Mouse (Mus musculus): Measurements from ENCODE around the gene Elovl6.

The Elovl6 gene

DNA sequence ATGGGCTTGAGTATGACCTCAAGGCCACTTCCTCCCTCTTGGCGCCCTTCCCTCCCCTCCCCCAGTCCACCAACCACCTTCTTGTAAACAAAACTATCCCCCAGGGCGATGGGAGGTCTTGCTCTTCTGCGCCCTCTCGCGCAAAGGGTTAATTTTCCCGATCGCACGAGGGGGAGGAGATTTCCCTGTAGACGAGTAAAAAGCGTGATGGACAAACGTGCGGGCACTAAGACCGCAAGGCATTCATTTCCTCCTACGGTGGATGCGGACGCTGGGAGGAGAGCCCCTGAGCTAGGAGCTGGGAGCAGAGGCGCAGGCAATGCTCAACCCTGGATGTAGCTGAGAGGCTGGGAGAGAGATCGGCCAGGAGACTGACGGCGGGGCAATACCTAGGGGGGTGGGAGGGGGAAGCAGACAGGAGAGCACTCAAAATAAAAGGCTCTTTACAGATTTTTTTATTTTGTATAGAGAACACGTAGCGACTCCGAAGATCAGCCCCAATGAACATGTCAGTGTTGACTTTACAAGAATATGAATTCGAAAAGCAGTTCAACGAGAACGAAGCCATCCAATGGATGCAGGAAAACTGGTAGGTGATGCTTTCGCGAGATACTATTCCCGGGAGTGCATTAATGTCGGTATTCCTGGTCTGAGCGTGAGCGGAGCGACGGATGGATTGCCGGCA lies at the start of gene Elovl6:
TSS of gene Elovl6 (plus strand) at position 176 of the 685 bp plus-strand sequence.
- DNase-seq = peak; percentile 75 to 86

DNA sequence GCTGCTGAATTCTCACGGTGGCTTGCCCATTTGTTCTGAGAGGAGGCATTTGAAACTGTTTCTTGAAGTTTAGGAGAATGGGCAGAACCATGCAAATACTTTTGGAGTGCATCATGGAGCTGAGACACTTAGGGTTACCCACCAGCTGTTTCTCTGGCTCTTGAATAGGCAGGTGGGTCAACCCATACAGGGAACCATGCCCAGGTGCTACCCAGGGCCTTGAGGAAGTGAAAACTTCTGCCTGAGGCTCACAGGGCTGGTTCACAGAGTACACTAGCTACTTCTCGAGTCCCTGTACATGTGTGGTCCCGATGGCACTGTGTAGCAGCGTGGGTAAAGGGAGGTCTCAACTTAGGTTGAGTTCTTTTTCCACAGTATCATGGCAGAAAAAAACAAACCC lies 43.4 kb upstream of the Elovl6 start:
- DNase-seq = no peak

DNA sequence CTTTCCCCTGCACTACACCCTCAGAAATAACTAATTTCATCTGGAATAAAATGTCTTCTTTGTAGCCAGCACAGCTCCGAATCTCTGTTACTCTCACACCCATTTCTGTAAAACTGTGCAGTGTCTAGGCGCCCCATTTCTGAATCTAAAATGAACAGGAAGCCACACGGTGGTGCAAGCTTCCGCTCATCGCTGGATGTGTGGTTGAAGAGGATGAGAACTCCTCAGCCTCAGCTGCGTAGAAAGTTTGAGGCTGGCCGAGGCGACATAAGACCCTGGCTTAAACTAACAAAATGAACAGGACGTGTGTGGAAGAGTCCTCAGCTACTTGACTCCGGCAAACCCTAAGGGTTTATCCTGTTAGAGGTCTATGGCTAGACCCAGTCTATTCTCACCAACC lies 38.0 kb upstream of the Elovl6 start:
- no peak for DNase-seq

DNA sequence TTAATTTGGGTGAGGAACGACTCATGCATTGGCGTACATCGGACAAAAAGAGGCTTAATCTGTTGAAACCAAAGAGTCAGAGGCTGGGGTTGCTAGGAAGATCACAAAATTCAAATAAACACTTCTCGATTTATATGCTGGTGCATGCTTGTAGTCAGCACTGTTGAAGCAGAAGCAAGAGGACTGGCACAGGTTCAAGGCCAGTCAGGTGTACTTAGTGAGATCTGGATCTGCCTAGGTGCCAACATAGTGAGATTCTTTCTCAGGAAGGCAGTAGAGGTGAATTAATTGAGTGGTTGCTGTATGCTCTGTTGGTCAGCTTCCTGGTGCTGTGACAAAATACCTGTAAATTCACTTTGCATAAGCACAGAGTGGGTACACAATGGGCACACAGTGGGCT lies 37.4 kb upstream of the Elovl6 start:
- DNase-seq = no peak

DNA sequence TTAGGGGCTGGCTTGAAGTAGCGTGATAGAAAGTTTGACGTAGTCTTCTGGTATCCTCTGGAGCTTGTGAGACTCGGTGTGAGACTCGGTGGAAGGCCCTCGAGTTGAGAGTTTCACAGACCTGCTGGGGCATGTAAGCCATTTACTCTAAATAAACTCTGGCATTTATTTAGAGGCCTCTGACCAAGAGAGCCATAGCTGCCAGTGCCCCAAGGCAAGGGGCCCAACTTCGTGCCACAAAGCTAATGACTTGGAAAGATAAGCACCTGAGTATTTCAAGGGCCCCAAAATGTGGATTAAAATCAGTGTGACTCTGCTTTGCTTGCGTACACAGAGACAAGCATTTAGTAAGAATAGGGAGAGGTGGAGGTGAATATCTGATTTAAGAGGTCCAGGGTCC lies 28.4 kb upstream of the Elovl6 start:
- DNase-seq = peak; percentile 48 to 67

DNA sequence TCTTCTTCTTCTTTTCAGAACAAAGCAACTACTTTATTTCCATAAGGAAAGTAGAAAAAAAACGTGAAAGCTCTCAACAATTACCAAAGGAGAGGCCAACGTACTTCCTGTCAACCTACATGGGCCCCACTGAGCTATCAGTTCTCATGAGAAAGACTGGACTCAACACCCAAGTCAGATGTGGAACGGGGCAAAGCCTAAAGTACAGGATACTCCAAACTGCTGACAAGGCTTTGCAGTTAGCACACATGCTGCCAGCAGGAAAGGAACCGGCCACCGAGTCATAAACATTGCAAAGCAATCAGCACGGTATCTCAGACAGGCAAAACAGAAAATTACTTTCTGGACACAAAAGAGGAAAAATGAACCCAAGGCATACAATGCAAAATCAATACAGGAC lies 27.2 kb upstream of the Elovl6 start:
- DNase-seq = no peak

DNA sequence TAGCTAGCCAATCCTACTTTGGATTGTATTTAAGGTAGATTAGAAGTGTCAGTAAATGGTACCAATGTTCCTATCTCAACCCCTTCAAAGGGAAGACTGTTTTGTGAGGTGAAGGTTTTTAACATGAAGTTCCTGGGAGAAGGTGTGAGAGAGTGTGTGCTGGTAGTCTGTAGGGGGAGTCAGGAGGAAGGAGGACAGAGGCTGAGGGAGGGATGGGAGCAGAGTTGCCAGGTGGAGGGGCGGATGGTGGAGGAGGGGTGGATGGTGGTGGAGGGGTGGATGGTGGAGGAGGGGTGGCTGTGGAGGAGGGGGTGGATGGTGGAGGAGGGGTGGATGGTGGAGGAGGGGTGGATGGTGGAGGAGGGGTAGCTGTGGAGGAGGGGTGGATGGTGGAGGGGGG lies 24.4 kb upstream of the Elovl6 start:
- no peak for DNase-seq

DNA sequence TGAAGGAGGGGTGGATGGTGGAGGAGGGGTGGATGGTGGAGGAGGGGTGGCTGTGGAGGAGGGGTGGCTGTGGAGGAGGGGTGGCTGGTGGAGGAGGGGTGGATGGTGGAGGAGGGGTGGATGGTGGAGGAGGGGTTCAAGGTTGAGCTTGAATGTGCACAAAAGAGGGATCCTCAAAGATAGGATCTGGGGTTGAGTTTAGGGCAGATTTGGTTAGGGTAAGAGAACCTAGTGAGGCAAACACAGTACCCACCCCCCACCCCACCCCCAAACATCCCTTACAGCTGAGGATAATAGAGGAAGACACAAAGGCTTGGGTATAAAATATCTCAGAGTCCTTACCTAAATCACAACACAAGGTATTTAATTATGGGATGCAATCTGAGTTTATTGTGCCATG lies 23.6 kb upstream of the Elovl6 start:
- no peak for DNase-seq

DNA sequence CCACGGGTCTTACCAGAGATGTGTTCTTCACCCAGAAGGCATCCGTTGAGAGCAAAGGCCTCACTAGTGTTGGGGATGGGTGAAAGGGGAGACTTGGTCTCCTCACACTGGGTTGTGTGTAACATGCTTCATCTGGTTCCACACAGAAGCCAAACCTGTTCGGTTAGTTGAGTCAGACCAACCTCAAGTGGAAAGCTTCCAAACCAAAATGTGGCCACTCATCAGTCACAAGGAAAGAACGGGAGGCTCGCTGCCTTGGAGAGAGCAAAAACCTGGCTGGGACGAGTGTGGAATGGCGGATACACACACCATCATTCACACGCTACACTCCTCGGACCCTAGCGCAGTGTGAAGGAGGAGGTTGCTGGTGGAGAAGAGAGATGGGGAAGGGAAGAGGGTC lies 22.4 kb upstream of the Elovl6 start:
- DNase-seq = peak; percentile 40 to 54

DNA sequence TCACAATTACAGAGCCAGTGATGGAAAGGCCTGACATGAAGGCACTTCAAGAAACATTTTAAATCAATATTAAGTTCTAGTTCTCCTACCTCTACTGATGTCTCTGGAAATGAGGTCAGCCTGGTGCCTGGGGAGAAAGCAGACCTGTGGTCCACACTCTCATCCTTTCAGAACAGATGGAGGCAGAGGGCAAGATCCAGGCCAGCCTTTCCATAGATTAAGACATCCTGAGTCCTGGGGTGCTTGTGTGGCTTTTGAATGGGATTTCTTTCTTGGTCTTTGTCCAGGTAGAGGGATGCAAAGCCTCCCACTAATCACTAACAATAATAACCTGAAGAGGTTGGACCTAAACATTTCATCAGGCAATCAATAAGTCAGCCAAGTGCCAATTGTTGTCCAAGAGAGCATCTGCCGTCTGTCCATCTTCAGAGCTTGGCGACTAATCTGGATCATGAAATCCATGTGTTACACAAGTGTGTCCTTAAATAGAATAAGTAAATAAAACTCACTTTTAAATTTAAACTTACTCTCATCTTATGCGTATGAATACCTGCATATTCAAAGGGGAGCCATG lies 16.2 kb upstream of the Elovl6 start:
- no peak for DNase-seq

DNA sequence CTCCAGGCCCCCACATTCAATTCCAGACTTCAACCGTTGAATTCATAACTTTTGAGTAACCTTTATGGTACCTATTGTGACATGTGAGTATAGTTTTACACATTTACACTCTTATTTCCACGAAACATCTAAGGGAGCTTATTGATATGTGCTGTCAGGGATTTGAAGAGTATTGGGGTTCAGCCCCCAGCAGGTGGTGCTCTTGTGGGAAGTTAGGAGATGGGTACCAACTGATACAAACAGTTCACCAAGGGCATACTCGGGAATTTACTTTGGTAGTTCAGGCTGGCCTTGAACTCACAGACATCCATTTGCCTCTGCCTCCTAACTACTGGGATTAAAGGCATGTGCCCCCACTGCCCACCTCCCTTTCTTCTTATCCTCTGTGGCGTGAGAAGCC lies 11.7 kb upstream of the Elovl6 start:
- no peak for DNase-seq

DNA sequence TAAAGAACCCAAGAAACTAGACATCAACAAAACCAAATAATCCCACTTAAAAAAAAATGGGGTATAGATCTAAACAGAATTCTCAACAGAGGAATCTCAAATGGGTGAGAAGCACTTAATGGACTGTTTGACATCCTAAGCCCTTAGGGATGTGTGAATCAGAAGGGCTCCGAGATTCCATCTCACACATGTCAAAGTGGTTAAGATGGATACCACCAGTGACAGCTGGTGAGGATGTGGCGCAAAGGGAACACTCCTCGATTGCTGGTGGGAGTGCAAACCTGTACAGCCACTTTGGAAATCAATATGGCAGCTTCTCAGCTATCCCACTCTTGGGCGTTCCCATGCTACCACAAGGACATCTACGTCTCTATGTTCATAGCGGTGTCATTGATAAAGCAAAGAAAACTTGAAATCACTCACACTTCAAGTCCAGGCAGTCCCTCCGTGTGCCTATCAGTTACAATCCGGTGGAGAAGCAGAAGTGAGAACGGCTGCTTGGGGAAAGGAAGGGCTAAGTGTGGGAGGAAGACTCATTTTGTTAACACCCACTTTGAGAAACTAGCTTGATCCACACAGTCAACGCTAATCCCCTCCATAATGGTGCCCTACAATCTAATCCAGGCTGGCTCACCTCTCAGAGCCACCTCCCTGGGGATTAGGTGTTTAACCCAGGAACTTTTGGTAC lies 8.6 kb upstream of the Elovl6 start:
- DNase-seq = no peak

DNA sequence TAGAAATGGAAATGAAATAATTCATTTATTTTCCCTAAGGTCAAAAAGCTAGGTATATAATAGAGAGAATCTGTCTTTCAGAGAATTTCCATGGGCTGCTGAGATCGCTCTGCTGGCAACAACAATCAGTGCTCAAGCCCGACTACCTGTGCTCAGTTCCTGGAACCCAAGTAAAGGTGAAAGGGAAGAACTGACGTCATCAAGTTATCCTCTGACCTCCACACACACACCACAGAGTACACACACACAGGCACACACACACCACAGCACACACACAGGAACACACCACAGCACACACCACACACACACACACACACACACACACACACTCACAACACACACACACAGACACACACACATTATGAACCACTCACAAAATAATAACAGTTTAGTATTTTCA lies 5.1 kb upstream of the Elovl6 start:
- DNase-seq = no peak

DNA sequence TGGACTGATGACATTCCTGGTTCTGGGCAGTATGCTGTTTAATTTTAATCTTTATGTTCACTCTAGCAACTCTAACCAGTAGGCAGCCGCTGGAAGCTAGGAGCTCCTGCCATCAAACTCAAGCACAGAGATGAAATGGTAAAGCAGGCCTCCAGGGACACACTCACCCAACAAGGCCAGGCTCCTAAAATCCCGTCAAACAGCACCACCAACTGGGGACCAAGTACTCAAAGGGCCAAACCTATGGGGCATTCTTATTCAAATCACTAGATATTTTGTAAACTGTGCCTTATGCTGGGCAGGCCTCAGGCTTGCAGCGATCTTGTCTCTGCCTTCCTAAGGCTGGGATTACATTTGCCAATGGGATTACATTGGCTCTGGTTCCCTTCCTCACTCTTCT lies 2.8 kb upstream of the Elovl6 start:
- peak in 1 of 2 experiments; percentile 19 for DNase-seq

DNA sequence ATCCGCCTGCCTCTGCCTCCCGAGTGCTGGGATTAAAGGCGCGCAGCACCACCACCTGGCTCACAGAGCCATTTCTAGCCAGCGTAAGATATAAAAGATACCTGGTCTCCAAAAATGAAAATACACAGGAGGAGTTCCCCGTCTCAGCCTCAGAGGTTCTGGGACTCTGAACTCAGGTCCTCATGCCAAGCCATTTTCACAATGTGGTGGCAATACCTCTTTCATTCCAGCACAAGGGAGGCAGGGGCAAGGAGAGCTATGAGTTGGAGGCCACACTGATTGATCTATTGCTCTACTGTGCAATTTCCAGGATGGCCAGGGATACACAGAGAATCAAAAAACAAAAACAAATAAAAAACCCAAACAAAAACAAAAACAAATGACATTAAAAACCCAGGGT lies 1.7 kb upstream of the Elovl6 start:
- no peak for DNase-seq

DNA sequence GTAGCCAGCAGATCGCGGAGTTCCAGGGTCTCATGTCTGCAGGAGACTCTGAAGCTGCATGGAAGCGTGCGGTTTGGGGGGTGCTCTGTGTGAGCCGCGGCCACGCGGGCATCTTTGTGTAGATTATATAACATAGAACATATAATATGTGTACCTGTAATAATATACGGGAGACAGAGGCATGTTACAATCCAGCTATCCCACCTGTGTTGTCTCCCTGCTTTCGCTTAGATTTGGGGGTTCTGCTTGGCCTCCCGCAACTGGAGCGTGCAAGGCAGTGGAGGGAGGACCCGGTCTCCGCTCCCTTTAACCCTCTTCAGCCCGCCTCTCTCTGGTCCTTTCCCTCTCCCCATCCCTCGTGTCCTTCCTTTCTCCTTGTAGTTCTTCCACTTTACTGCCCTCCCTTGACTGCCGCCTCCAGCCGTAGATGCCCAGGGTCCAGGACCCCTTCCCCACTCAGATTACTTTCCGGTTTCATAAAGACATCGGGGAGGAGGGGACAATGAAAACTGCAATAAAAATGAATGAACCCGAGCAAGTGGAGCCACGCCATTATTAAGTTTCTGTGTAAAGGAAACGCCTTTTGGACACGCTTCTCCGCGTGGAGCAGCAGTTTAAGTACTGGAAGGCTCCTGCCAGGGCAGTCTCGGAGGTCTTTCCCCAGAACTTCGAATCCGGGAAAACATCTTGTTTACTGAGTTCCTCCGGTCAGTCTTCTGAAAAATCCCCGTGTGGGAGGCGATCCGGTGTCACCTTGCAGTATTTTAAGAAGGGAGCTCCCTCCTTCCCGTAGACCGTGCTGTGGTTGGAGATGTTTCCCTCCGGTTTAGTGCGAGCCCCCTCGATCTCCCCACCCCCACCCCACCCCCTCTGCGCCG lies 949 bp downstream of the Elovl6 start:
- DNase-seq = peak; percentile 51 to 66

DNA sequence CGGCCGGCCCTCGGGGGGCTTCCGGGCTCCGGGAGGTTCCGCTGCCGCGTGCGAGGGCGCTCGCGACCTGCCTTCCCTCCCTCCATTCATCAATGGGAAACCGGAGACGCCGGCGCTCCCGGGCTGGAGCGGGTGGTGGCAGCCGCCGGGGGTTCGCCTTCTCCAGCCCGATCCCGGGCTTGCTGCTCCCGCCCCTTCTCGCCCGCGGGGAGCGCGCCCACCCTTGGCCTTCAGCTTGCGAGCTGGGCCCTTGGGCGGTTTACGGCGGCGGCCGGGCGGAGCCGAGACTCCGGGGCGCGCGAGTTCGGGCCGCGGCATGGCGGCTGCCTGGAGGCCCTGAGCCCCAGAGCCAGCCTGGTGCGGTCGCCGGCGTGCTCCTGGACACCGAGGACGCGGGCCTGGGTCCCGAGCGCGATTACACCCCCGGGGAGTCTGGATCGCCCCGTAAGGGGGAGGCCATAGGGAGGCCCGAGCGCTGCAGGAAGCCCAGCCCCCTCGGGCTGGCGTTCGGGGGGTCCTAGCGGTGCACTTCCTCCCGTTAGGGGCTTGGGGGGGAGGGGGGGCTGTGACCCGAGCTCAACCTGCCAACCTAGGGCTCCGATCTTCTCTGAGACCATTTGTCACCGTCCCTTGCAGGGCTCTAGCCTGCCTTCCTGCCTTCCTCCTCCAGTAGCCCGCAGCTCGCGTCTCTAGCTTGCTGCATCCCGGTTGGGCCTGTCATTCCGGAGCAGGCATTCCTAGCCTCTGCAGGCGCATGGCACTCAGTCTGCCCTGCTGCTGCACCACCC lies 1.8 kb downstream of the Elovl6 start:
- peak; percentile 81 to 87 for DNase-seq

DNA sequence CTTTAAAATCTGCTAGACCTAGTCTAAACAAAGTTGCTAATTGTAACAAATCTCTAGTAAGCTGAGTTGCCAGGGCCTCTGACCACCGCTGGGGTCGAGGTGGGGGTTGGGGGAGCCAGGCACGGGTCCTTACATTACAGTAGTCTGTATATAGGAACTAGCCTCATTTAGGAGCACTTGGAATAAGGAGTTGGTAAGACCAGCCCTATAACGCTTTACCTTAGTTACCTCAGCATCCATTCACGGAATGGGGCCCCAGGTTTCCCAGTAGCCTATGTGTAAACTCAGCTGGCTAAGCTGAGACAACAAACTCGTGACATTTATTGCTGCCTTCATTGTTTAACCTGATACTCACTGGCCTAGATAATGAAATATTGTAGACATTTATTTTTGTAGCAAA lies 3.3 kb downstream of the Elovl6 start:
- no peak for DNase-seq

DNA sequence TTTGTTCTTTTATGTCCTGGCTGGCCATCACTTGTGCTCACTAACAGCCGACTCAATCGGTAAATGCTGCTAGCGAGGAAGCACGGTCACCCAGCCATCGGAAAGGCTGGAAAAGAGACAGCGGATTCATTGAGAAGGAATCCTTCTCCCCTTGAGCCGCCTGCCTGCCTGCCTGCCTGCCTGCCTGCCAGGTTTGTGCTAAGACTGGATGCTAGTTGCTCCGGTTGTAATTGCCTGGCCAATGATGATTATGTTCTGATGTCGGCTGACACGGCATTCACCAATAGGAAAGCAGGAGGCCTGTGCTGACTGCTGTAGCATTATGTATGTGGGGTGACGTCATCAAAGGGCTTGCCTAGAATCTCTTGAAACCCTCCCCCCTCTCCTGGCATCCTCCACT lies 4.0 kb downstream of the Elovl6 start:
- DNase-seq = peak; percentile 80 to 87

DNA sequence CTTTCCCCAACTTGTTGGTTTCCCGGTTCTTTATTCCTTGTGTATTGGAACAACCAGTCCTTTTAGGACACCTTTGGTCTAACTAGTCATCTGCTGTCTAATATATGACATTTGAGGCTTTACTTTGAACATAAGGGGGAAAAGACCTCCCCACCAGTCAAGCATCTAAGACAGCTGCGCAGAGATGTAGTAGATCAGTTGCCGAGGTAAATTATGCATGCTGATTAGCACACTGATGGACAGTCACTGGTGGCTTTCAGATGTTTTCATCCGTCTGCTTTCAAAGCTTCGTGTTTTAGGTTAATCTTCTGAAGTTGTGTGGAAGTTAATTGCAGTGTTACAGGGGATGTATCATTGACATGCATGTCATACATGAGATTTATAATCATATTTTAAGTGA lies 5.8 kb downstream of the Elovl6 start:
- DNase-seq = no peak

DNA sequence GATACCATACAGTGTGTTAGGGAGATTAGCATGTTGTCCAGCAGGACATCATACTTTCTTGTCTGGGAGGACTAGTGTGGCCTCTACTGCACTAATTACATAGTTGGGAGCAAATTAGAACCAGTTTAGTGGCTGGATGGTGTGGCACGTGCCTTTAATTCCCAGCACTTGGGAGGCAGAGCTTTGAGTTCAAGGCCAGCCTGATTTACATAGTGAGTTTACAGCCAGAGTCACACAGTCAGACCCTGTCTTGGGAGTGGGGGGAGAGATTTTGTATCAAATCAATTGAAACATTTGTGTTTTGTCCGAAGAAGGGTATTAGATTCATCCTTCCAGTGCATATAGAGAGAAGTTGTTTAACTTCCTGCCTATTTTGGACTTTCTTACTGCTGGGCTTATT lies 8.7 kb downstream of the Elovl6 start:
- no peak for DNase-seq

DNA sequence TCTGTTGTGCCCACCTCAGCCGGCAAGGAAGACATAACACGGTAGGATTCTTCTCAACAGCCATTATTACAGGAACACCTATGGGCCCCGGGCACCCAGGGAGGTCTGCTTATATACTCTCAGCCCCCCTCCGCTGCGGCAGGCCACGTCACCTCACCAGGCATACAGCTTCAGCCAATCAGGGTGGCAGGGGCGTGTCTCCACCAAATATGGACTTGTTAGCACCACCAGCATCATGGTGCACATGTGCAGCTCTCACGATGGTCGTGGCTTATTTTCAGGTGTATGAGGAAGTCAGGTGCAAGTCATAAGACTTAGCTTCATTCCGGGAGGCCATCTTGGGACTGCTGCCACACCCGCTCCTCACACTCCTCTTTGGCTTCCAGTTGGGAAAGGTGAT lies 9.3 kb downstream of the Elovl6 start:
- no peak for DNase-seq

DNA sequence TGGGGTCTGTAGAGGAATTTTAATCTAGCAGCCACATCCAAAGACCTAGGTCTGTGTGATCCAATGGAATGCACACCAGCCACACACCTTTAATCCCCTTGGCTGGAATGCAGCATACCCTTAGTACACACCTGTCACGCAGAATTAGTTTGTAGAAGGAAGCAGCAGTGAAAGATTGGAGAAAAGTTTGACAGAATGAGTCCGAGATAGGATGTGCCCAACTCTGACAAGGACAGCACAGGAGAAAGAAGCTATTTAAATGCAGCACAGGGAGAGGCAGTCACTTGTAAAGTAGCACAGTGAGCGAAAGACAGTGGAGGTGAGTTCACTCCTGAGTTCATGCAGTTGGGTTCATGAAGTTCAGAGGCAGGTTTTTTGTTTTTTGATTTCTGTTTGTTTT lies 11.2 kb downstream of the Elovl6 start:
- DNase-seq = no peak
